Mouse (Mus musculus) adrenal gland, adult 18-20 months (tissue): ENCODE measurements at regions not wholly inside any gene's neighbourhood (a gene's known extent, or its start where the extent isn't known, plus 50 kb on each side); places are given as distances from the start of the nearest gene placed in this dataset.

Source experiments
- DNase-seq, 2 experiments: peaks; one replicate each; pipeline ENCODE4 v3.0.0; 2021 to 2022; ENCODE audit warnings: low spot score in 2 of 2

DNA sequence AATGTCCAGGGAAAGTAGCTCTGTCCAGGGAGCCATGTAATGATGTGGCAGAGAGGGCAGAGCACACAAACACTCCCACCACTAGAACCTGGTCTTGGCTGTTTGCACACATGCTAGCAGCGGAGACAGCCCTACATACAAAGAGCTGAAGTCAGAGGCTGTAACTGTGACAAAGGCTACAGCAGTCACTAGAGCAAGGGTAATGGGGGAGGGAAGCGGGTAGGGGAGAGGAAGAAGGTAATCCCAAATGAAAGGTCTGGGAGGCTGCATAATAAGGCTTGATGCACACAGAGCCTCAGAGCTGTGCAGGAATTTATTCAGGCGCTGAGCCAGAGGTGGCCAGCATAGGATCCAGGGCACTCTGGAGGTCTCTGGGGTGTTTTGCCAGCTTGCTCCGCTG, 269.3 kb upstream of the 4930535I16Rik start:
- DNase-seq: no peak

DNA sequence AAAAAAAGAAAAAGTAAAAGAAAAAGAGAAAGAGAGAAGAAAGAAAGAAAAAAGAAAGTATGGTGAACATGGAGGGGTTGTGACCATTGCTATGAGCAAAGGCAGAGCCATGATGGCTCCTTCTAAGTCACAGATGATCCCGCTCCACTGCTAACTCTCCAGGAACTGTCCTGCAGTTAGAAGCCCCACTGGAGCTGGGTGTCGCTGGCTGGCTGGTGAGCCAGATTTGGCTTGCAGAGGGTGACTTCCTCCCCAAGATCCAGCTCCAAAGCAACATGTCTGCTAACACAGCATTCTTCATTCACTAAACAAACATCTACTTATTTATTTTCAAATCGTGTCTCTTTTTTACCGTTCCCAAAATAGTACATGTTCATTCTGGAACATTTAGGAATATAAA, 263.5 kb upstream of the 4930535I16Rik start:
- no peak for DNase-seq

DNA sequence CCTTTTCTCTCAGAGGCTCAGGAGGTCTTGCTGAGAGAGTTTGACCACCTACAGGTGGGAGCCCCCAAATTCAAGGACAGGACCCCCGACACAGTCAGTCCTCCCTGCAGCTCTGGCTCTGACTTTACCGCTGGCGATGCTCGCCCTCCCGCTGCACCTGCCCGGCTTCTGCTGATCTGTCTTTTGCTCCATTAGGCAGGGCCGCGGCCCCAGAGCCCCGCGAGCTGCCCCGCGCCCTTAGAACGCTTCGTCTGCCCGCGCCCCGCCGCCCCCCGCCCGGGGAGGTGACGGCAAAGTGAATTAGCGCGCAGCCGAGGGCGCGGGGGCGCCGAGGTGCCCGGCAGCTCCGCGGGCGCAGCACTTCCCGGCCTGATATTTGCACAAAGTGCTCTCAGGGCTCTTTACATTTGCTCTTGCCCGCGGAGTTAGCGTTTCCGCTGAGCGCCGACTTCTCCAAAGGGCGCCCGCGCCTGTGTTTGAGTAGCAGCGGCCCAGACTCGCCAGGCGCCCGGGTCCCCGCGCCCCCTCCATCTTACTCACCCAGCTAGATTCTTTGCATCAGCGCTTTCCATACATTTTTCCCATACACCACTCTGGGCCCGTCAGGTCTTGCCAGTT, 260.7 kb upstream of the 4930535I16Rik start:
- DNase-seq: no peak

DNA sequence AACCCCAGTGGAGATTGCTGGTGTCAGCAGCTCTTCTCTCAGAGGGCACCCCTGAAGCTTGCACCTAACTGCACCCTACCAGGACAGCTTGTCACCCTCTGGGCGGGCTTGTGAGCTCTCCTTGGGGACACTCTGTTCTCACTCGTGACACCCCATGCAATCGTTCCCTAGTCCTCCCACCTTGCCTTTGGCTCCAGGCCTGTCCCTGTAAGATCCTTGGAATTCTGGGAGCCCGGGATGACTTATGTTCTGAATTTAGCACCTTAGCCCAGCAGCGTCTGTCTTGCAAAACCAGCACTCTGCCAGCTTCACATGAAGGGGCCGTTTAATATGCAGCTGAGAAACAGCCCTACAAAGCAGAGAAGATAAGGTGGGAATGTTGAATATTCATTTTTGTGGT, 257.7 kb upstream of the 4930535I16Rik start:
- no peak for DNase-seq

DNA sequence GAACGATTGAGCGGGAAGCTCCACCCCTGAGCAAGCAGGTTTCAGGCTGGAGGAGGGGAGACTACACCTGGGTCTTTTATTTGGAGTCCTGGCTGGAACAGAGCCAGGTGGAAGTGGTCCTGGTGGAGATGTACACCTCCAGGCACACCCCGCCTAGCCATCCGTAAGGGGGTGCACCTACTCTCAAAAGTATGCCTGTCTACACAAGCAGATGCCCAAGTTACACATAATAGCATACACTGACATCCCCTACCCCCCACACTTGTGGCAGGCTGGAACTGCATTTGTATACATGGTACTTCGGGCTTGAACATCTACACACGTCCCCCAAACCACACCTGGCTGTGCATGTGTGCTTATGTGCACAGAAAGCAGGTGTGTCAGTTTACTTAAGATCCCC, 236.8 kb upstream of the 4930535I16Rik start:
- no peak for DNase-seq

DNA sequence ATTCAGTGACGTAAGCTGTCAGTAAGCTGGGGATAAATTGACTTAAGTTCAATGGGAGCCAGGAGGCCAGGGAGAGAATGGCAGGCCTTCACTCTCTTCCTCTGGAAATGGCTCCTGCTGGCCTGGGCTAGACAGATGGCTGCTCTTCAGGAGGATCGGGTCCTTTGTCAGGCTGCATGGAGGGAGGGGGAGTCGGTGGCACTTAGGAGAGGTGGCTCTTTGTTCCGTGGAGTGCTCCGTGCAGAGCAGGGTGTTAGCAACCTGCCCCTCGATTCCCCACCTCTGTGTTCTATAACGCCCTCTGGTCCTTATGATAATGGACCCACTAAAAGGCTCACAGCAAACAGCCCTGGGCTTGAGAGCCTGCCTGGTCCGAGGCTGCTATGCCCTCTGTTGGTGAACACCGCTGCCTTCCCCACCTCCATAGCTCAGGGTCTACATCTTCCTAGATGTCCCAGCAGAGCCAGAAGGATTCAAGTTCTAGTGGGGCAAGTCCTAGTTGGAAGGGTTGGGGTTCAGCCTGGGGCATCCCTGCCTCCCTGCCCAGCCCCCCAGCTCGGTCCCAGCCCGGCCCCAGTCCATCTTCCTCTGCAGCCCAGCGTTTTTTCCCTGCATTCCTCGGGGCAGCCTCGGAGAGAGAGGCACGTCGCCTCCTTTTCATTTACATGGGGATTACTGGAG, 232.1 kb upstream of the 4930535I16Rik start:
- no peak for DNase-seq

DNA sequence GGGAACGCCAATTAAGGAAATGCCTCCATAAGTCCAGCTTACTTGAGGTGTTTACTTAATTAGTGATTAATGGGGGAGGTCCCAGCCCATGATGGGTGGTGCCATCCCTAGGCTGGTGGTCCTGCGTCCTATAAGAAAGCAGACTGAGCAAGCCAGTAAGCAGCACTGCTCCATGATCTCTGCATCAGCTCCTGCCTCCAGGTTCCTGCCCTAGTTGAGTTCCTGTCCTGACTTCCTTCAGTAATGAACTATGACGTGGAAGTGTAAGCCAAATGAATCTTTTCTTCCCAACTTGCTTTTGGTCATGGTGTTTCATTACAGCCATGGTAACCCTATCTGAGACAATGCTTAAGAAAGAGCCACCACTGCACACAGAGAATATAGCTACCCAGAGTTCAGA, 231.2 kb upstream of the 4930535I16Rik start:
- DNase-seq: no peak

DNA sequence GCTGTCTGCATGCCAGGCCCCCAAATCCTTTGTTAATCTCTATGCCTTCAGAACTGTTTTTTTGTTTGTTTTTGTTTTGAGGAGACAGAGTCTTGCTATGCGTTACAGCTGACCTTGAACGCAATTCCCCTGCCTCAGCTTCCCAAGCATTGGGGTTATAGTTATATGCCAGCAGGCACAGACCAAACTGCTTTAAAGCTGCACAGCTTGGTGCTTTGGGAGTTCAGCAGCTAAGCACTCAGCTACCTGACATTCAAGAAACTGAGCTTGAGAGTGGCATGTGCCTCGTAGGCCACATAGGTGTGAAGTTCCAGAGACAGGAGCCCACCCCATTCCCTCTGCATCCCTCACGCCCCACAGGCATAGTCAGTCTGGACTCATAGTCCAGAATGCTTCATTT, 229.5 kb upstream of the 4930535I16Rik start:
- DNase-seq: no peak

DNA sequence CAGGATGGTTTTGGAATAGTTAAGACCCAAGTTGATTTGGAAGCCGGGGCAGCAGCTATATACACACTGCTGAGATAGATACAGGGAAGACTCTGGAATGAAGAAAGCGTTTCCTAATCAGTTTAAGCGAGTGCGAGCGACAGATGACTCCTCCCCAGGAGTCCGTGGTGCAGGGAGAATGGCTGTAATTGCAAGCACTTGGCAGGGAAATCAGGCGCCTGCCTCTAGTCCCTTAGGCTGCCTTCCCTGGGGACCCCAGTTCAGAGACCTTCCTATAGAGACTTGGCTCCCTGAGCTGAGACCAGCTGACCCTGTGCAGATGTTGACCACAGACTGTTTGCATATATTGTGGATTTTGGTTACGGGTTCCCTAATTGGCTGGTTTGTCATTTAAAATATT, 228.3 kb upstream of the 4930535I16Rik start:
- DNase-seq: no peak

DNA sequence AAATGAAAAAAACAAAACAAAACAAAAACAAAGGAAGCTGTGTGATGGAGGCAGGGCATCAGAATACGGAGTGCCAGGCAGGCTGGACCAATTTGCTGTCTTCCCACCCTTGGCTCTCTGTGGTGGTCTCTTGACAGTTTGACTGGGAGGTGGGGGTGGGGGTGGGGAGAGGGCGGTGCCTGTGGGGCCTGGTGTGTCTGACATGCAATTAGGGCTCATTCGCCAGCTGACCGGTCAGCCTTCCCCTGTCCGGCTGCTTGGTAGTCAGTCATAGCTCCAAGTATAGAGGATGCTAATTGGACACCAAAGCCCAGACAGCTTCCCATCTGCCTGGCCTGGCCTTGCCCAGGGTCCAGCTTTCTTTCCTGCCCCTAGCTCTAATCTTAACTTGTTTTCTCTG, 225.8 kb upstream of the 4930535I16Rik start:
- no peak for DNase-seq

DNA sequence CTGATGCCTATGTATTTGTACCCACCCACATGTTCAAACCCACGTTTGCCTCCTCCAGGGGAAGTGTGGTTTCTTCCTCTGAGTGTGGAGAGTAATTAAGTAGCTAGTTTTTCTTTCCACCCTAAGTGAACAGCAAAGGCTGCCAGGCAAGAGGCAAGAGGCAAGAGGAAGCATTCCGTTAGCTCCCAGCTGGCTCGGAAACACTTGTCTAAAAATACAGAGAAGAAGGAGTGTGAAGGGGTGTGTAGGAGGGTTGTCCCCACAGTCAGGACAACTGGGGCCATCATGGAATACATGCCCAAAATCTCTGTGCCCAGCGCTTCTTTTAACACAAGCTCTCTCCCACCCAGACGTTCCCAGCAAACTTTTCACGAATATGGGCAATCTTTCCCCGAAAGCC, 225.4 kb upstream of the 4930535I16Rik start:
- DNase-seq: no peak

DNA sequence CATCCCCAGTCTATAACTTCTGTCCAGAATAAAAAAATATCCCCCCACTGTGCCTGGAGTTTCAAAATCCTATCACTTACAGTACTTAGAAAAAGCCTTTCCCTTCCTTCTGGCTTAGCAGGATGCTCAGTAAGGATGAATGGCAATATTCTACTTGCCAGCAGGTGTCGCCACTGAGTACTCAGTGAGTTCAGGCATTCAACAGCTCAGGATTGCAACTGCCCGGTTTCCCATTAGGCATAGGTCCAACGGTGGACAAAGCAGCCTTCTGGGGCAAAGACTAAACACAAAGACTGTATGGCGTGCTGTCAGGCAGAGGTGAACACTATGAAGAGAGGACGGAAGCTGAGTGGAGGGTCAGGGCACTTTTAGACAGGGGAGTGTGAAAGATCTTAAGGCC, 224.3 kb upstream of the 4930535I16Rik start:
- DNase-seq: peak; percentile 78

DNA sequence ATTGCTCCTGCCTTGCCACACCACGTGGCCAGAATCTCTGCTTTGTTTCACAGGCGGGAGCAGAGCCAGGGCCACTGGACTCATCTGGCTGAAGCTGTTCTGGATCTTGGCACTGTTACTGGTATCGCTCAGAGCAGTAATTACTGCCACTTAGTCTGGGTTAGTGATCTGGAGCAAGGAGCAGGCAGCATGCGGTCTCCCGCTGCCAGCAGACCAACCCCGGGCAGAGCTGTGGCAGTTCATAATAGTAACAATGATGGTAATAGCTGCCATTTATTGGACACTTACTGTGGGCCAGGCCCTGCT, 217.3 kb upstream of the 4930535I16Rik start:
- peak; percentile 3 to 28 for DNase-seq

DNA sequence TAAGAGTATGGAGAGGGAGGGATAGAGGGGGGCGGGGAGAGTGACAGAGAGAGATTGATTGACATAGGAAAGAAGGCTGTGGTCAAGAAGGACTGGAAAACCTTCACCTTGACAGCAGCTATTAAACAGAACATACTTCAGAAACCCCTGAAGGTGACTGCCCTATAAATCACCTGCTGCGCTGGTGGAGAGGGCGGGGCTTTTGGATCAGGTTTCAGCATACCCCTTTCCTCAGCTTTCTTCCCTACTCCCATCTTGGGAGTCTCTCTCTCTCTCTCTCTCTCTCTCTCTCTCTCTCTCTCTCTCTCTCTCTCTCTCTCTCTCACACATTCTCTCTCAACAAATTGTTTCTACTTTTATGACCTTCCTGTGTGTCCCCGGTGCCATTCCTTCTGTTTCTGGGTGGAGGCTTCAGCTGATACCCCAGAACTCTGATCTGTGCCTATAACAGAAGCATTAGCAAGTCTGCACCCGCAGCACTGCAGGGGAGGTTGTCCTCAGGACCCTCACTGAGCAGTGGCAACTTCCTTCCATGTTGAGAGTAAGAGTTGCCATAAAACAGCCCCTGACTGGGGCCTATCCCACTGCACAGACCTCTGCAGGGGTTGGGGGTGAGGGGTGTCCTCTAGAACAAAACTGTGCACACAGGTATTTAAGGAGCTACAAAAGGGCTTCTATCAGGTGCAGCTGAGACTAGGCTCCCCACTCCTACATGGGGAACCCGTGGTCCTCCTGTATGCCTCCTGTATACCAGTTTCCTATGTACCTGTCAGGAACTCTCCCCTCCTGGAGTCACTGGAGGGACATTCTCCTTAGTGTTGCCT, 216.7 kb upstream of the 4930535I16Rik start:
- no peak for DNase-seq

DNA sequence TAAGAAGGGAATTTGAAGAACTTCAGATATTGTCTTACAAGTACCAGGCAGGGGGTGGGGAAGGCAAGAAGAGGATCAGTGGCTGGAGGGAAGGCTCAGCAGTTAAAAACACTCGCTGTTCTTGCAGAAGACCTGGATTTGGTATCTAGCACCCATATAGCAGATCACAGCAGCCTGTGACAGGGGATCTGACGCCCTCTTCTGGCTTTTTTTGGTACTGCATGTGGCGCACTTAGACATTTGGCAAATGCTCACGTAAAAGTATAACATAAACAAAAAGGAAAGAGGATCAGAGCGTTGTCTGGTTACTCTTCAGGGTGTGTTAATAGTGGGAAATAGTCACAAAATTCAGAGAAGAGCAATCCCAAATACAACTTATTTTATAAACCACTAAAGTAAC, 213.1 kb upstream of the 4930535I16Rik start:
- DNase-seq: no peak

DNA sequence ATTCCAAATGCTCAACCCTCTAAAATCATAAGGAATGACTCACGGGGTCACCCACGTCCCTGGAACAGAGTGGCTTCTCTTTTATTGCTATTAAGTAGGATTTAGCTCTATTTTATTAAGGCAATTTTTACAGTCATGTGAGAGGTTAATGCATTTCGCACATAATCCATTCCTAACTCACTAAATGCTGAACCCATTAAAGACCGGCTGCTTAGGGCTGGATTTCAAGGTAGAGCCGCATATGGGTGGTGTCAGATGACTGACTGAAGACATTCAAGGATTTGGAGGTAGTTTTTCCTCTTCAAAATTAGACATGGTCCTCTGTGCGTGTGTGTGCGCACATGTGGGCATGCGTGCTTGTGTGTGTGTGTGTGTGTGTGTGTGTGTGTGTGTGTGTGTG, 208.4 kb upstream of the 4930535I16Rik start:
- DNase-seq: no peak

DNA sequence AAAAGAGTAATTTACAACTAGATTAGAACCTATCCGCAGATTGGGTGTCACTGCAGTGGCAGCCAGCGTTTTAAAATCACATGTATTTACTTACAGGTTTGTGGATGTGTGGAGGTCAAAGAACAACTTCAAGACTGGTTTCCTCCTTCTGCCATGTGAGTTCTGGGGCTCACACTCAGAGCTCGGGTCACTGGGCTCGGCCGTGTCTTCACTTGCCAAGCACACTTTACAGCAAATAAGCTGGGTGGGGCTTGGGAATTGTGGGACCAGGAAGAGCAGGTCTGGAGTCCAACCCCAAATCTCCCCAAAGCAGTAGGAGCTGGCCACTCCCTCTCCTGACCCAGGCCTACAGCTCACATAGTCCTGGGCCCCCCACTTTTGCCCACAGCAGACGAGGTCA, 202.5 kb upstream of the 4930535I16Rik start:
- no peak for DNase-seq

DNA sequence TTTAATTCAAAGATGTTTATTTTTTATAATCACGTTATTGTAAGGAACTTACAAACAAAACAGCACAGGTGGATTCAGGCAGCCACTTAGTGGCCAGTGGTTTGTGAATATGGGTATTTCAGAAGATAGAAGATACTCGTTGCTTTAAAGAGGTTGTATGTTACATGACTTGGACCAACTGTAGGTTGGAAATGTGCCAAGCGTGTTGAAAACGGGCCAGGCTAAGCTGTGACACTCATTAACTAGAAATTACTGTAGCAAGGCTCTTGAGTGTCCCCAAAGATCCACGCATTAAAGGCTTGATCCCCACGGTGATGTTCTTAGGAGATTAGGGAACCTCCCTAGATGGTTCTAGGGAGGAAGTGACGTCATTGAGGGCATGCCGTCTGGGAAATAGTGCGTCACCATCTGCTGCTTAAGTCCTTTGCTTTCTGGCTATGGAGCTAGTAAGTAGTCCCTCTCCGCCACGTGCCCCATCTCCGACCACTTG, 196.1 kb upstream of the 4930535I16Rik start:
- no peak for DNase-seq

DNA sequence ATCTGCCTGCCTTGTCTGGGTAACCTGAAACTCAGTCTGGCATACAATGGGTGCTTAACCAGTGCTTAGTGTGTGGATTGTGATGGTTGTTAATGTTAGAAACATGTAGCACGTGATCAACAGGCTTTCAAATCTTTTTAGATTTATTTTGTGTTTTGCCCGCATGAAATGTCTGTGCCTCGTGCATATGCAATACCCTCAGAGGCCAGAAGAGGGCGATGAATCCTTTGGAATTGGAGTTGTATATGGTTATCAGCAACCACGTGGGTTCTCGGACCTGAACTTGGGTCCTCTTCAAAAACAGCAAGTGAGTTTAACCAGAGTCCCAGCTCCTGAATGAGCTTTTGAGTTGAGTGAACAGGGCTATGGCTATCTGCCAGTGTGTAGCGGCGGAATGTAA, 192.9 kb upstream of the 4930535I16Rik start:
- peak in 1 of 2 experiments; percentile 25 for DNase-seq

DNA sequence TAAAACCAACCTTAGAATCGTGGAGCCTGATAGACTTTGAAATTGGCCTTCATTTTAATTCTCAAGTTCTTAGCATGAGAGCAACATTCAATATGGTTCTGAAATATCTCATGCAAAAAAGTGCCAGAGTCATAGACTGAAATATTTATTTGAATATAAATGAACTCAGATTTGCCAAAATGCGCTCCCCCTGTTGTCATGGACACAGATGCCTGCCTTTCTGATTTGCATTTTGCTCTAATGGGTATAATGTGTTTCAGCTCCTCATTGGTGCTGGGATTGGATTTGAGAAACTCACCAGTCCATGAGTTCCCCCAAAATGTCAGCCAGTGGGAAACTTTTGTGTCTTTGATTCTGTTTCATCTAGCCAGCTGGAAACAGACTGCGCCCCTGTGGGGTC, 191.5 kb upstream of the 4930535I16Rik start:
- DNase-seq: no peak

DNA sequence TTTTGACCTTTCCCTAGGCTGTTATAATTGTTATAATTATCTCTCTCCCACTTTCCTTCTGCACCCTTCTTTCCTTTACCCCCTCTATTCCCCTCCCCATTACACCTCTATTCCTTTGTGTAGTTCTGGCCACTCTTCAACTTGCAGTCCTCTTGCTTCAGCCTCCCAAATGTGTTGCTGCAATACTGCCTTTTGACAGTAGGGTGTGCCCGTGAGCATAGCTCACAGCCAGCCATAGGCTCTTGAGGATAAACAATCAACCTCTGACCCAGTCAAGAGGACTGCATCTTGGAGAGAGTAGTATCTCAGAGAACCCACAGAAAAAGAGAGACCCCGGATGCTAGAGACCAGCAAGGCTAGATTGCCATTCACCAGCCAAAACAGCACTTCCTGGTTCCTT, 184.9 kb upstream of the 4930535I16Rik start:
- DNase-seq: peak; percentile 20 to 46

DNA sequence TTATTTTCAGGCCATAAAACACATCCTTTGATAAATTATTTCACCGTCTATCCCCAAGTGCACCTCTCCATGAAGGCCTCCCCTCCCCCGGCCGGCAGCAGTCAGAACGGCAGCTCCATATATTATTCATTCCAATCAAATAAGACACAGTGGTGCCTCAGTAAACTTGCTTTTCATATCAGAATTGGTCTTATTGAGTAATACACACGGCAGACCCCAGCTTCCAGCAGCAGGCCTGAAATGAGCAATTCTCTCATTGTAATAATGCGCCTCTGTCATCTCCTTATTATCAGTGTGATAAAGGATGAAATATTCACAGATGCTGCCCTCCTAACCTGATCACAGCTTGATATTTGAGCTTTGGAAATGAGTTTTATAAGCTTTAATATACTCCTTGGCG, 169.0 kb upstream of the 4930535I16Rik start:
- no peak for DNase-seq
